In the genomic region with DNA sequence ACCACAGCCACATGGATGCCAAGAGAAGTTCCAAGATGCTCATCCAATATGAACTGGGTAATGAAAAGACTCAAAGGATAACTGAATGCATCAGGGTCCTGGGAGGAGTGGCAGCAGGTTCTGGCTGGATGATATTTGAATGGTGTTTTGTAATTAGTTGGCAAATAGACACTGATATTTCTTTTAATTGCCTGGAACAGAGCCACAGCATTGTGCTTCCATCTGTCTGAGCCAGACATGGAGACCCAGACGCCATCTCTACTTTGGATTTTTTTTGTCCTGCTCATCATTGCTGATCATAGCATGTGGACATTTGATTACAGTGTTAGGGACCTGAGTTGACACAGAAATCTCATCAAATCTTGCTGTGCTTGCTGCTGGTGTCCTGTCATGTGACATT, we compare ENCODE assay signal across 16 mouse cellular contexts.
DNase-seq lines count a peak whose midpoint lies in the region; ATAC-seq and TF ChIP-seq lines count a peak whose summit lies in the region.
"Had no signal": no experiment of that assay in that cellular context is flagged by ENCODE, and none has a peak within 500 bp of the region (broad histone marks: within the 10 kb centered on the region; RNA-seq: fewer than 3 reads in every experiment).

No protein-coding gene starts in this region.

- H3K9me3 ChIP-seq in forebrain, embryonic 13.5 days (replicated peaks): no peaks in the 10 kb centered on the region
- no peaks in the 10 kb centered on the region for H3K9me3 ChIP-seq in forebrain, embryonic 11.5 days (ENCODE audit: control insufficient read depth, low read length)
- H3K9me3 ChIP-seq: heart, embryonic 13.5 days; midbrain, embryonic 15.5 days had no signal

- H3K9ac ChIP-seq in forebrain, embryonic 13.5 days: no peak overlapping the region
- H3K9ac ChIP-seq in forebrain, embryonic 11.5 days (ENCODE audit: low read length): no peak overlapping the region
- H3K9ac ChIP-seq: heart, embryonic 13.5 days; midbrain, embryonic 15.5 days had no signal

- H3K27ac ChIP-seq in forebrain, embryonic 13.5 days: no peak overlapping the region
- H3K27ac ChIP-seq in forebrain, embryonic 11.5 days (ENCODE audit: low read depth, low read length): no peak overlapping the region
- H3K27ac ChIP-seq: heart, embryonic 13.5 days; midbrain, embryonic 15.5 days had no signal

- ATAC-seq in forebrain, embryonic 13.5 days: peak; percentile 48; the same call in 1 of the 2 replicates
- no peak for ATAC-seq in forebrain, embryonic 11.5 days (replicated peaks; ENCODE audit: low FRiP score)
- ATAC-seq: midbrain, embryonic 15.5 days had no signal

- no peaks in the 10 kb centered on the region for H3K36me3 ChIP-seq in forebrain, embryonic 13.5 days (ENCODE audit: poor library complexity, severe bottlenecking)
- no peaks in the 10 kb centered on the region for H3K36me3 ChIP-seq in forebrain, embryonic 11.5 days (ENCODE audit: control insufficient read depth, insufficient read depth, low read length)
- H3K36me3 ChIP-seq: heart, embryonic 13.5 days; midbrain, embryonic 15.5 days had no signal

- TF ChIP-seq CTCF in brain, embryonic 14.5 days (IDR thresholded peaks at IDR 0.05; ENCODE audit: borderline replicate concordance, extremely low read depth, insufficient read depth, insufficient read length): no peak

- no peaks in the 10 kb centered on the region for H3K4me1 ChIP-seq in forebrain, embryonic 13.5 days
- H3K4me1 ChIP-seq in forebrain, embryonic 11.5 days (replicated peaks; ENCODE audit: control insufficient read depth, insufficient read depth, low read length): no peaks in the 10 kb centered on the region
- H3K4me1 ChIP-seq: heart, embryonic 13.5 days; midbrain, embryonic 15.5 days had no signal

- no peak for TF ChIP-seq POLR2A in brain, embryonic 14.5 days (IDR thresholded peaks at IDR 0.05; ENCODE audit: borderline replicate concordance, extremely low read depth, insufficient read depth, insufficient read length, poor library complexity, severe bottlenecking)

- 42% methylated on average over 1 of the region's 1 CpGs for whole genome bisulfite sequencing in forebrain, embryonic 13.5 days
- 85% methylated on average over 1 of the region's 1 CpGs for WGBS in forebrain, embryonic 11.5 days

- H3K4me3 ChIP-seq in forebrain, embryonic 13.5 days: no peak overlapping the region
- no peak overlapping the region for H3K4me3 ChIP-seq in forebrain, embryonic 11.5 days (ENCODE audit: low read depth, low read length)
- H3K4me3 ChIP-seq: heart, embryonic 13.5 days; midbrain, embryonic 15.5 days had no signal

- H3K4me2 ChIP-seq in forebrain, embryonic 13.5 days: no peak overlapping the region
- no peak overlapping the region for H3K4me2 ChIP-seq in forebrain, embryonic 11.5 days (ENCODE audit: low read depth, low read length, severe bottlenecking)
- H3K4me2 ChIP-seq: heart, embryonic 13.5 days; midbrain, embryonic 15.5 days had no signal

- DNase-seq in forebrain, embryonic 11.5 days (ENCODE audit: low spot score): no peak
- DNase-seq in layer of hippocampus, adult 11-12 months (ENCODE audit: low spot score): peak; percentile 8
- DNase-seq in layer of hippocampus, postnatal 25 days (ENCODE audit: extremely low spot score in 1 of 2, low spot score in 1 of 2): no peak
- DNase-seq in brain, embryonic 14.5 days (ENCODE audit: low read depth): peak; percentile 76
- DNase-seq in layer of hippocampus, adult 9-10 months (ENCODE audit: low spot score): peak; percentile 27
- DNase-seq in frontal cortex, postnatal 10 days (ENCODE audit: low spot score in 2 of 2): no peak
- DNase-seq: B cell, adult 2 months; gastrocnemius, postnatal 10 days; heart, adult 11 months; kidney, postnatal 36 days; liver; lung, postnatal 10 days; right cerebral cortex, postnatal 4 days had no signal

- no peaks in the 10 kb centered on the region for H3K27me3 ChIP-seq in forebrain, embryonic 13.5 days
- no peaks in the 10 kb centered on the region for H3K27me3 ChIP-seq in forebrain, embryonic 11.5 days (ENCODE audit: control insufficient read depth, insufficient read depth, low read length)
- H3K27me3 ChIP-seq: heart, embryonic 13.5 days; midbrain, embryonic 15.5 days had no signal

Comparison
In these comparisons a context has a peak if more than half of its experiments do, and no peak if none do; other contexts are left out.
1. DNase-seq: peak in layer of hippocampus, adult 11-12 months (single experiment), brain, embryonic 14.5 days (single experiment) and layer of hippocampus, adult 9-10 months (single experiment); none in forebrain, embryonic 11.5 days (single experiment), layer of hippocampus, postnatal 25 days (0 of 2) and frontal cortex, postnatal 10 days (0 of 2).